Mouse (Mus musculus) liver, embryonic 14.5 days (tissue): ENCODE measurements around the gene Thoc6. TPM values are rescaled to one million over a fixed set of nuclear protein-coding genes. Genes with fewer than 3 reads are reported as not detected.

Experiments used
- ATAC-seq: fragments of 200-750 bp; cut with Nextera tagmentation; 2 replicates; pipeline ENCODE4 v1.8.0; 2017; ENCODE audit warnings: moderate number of reproducible peaks, mild to moderate bottlenecking, moderate library complexity; ENCODE audit not compliant: insufficient read depth
- DNase-seq, 3 experiments: peaks; one replicate each; pipeline ENCODE4 v3.0.0-alpha.2; 2012 to 2013; ENCODE audit warnings: low read depth in 3 of 3, low spot score in 3 of 3
- H3K27ac ChIP-seq: fragments of 300-500 bp; sonication (generic); 2 replicates; pipeline ENCODE4 v1.5.1; 2014; ENCODE audit warnings: moderate library complexity, mild to moderate bottlenecking, control low read depth, inconsistent platforms
- H3K27me3 ChIP-seq: fragments of 300-500 bp; sonication (generic); 2 replicates; pipeline ENCODE4 v1.6.1; 2014; ENCODE audit warnings: mild to moderate bottlenecking, low read length, moderate library complexity; ENCODE audit not compliant: control insufficient read depth, insufficient read depth
- H3K36me3 ChIP-seq: fragments of 300-500 bp; sonication (generic); replicated peaks from 2 replicates; pipeline ENCODE4 v1.6.1; 2014; ENCODE audit warnings: low read depth; ENCODE audit not compliant: control insufficient read depth, insufficient read depth
- H3K4me1 ChIP-seq, 2 experiments: fragments of 200-500 bp in 1 of 2; fragments of 300-500 bp in 1 of 2; sonication (generic) in 1 of 2; replicated peaks; 2 replicates each; pipeline ENCODE4 v1.6.1; 2012 to 2014; ENCODE audit warnings: antibody characterized with exemption in 1 of 2, inconsistent platforms in 1 of 2, low read length in 1 of 2; ENCODE audit not compliant: control insufficient read depth in 2 of 2, insufficient read depth in 2 of 2
- H3K4me2 ChIP-seq: fragments of 300-500 bp; sonication (generic); 2 replicates; pipeline ENCODE4 v1.6.1; 2014; ENCODE audit warnings: low read depth, mild to moderate bottlenecking, control low read depth, moderate library complexity
- H3K4me3 ChIP-seq, 2 experiments: fragments of 200-500 bp in 1 of 2; fragments of 300-500 bp in 1 of 2; sonication (generic) in 1 of 2; 2 replicates each; pipeline ENCODE4 v1.5.1; 2012 to 2014; ENCODE audit warnings: low read depth in 2 of 2, low read length in 2 of 2, mild to moderate bottlenecking in 2 of 2, control low read depth in 1 of 2, inconsistent platforms in 1 of 2, moderate library complexity in 1 of 2; ENCODE audit not compliant: insufficient read depth in 1 of 2
- H3K9ac ChIP-seq: fragments of 300-500 bp; sonication (generic); replicated peaks from 2 replicates; pipeline ENCODE4 v1.6.1; 2014; ENCODE audit warnings: mild to moderate bottlenecking, control low read depth, moderate library complexity
- H3K9me3 ChIP-seq: fragments of 300-500 bp; sonication (generic); 2 replicates; pipeline ENCODE4 v1.6.1; 2016; ENCODE audit warnings: low read length, mixed read lengths; ENCODE audit not compliant: control insufficient read depth
- CTCF ChIP-seq: IDR thresholded peaks from 2 replicates; pipeline ENCODE4 v1.5.1; 2016; ENCODE audit warnings: antibody characterized with exemption, low read depth, control low read depth
- EP300 ChIP-seq: IDR thresholded peaks from 2 replicates; pipeline ENCODE4 v1.6.1; 2016; ENCODE audit warnings: antibody characterized with exemption, low read depth
- WGBS: fragments of 180-500 bp; shearing (Covaris S2); extraction: QIAGEN DNeasy Blood & Tissue Kit; methylation state at CpG from one replicate; pipeline ENCODE4 v1.1.7; 2014; ENCODE audit not compliant: insufficient replicate concordance; 5-methylcytosine and 5-hydroxymethylcytosine counted together
- polyA plus RNA-seq, 2 experiments: library from polyadenylated mRNA; depleted of rRNA in 1 of 2; stranded (reverse) in 1 of 2; unstranded in 1 of 2; fragments of >200 nt; fragmentation: Nextera tagmentation in 1 of 2; extraction: Ambion mirVana in 1 of 2; gene quantifications; 2 replicates each; pipeline versions ENCODE4 v1.2.1 to v1.2.3; 2012 to 2014

The Thoc6 gene
- polyA plus RNA-seq, 2 experiments: 17.2 to 21.5 TPM

DNA sequence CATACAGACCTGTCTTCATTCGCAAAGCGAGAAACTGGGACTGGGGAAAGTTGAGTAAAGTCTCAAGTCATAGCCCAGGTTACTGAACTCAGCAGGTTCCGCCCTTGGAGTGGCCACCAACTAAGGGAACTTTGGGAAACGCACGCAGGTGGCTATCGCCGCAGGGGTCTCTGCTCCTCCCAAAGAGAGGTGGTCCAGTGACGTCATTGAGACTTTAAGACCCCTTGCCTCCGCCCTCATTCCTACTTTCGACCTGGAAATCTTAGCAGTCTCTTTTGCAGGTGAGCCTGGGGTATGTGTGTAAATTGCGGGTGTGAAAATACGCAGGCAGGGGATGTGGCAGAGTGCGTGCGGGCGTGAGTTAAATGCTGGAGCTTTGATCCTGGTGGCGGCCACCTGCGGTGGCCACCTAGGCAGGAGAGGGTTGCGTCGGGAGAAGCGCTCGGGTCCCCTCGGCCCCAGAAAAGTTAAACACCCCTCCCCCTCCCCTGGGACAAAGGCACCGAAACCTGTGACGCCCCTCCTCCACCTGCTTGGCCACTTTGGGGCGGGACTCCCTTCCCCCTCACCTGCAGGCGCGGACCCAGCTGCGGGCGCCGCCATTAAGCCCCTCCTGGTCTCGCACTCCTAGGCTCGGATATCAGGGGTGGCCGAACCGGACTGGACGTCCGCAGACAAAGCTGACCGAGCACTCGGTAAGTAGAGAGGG, 5.6 kb upstream of the Thoc6 start, which contains the start of gene Cldn6:
Gene Cldn6, plus strand, starts transcription at position 123 of the 709 bp plus-strand sequence.
- H3K9ac ChIP-seq: no peak within 1 kb of the TSS
- ATAC-seq (no peak), DNase-seq (no peak)
- H3K4me1 ChIP-seq: peaks cover 2 to 13% of the 10 kb centered on the region in 2 experiments; a peak in 2 of 4 replicates
- H3K27ac ChIP-seq: no peak within 1 kb of the TSS
- 0 out of 4 replicates have a peak within 1 kb of the TSS, but pooled peaks of 1 of the 2 experiments have one; percentile 3 for H3K4me3 ChIP-seq
- no peaks in the 10 kb centered on the region for H3K9me3 ChIP-seq
- peak within 1 kb of the TSS; percentile 32; the same call in 1 of the 2 replicates for H3K4me2 ChIP-seq
- peaks cover 73% of the 10 kb centered on the region for H3K27me3 ChIP-seq
- 4% methylated on average over 38 of the region's 38 CpGs for WGBS
- TF ChIP-seq EP300 (no peak), CTCF (no peak)
- H3K36me3 ChIP-seq: no peaks in the 10 kb centered on the region

DNA sequence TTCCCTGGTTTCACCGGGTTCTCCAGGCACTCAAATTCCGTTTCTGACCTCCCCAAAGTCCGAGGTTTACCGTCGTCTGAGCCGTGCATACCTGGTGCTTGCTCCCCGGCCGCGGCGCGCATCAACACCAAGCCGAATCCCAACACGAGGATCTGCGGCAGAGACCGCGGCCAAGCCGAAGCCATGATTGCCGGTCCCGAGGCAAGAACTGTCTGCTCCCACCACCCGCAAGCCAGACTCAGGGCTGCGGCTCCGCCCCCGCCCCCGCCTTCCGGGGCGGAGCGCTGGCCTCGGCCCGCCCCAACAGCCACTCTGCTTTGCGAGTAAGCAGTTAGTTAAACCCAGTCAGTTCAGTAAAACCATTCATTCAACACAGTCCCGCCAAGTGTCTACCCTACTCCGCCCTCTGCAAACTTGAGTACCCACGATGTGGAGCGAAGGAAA, 3.6 kb upstream of the Thoc6 start, which contains the start of gene Tnfrsf12a:
Gene Tnfrsf12a, minus strand, starts transcription at position 233 of the 444 bp plus-strand sequence.
- ATAC-seq: no peak
- no peaks in the 10 kb centered on the region for H3K36me3 ChIP-seq
- peak; percentile 50 to 63 (median 60) for DNase-seq
- peaks cover 5 to 16% of the 10 kb centered on the region in 2 experiments for H3K4me1 ChIP-seq
- H3K9me3 ChIP-seq: no peaks in the 10 kb centered on the region
- peak within 1 kb of the TSS; percentile 51 to 57 for H3K4me3 ChIP-seq
- under 1% methylated on average over 34 of the region's 34 CpGs for WGBS
- TF ChIP-seq EP300: no peak
- no peak for TF ChIP-seq CTCF
- H3K4me2 ChIP-seq: peak within 1 kb of the TSS; percentile 81
- H3K9ac ChIP-seq: peak within 1 kb of the TSS; percentile 33
- no peak within 1 kb of the TSS for H3K27ac ChIP-seq
- H3K27me3 ChIP-seq: peaks cover 53% of the 10 kb centered on the region

DNA sequence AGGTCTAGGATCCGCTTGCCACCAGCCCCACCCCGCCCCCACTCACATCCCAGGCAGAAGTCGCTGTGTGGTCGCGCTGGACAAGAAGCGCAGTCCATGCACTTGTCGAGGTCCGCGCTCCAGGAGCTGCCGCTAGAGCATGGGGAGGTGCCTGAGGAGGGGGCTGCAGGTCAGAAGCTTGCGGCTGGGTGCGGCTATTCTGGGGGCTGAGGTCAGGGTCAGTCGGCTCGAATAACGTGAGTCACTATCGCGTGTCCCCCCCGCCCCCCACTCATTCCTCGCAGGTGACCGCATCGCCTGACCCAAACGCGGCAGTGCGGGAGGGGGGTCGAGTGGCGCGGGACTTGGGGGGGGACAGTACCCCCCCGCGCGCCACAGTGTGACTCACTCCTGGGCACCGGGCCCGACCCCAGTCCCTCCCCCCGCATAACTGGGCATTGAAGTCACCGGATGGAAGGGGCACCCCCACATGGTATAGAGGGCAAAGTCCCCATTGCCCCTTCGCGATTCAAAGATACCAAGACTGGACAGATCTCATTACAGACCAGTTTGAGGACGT, 2.9 kb upstream of the Thoc6 start:
- no peak for ATAC-seq
- peaks cover 5 to 16% of the 10 kb centered on the region in 2 experiments for H3K4me1 ChIP-seq
- H3K9ac ChIP-seq: peak overlapping the region; percentile 33; the same call in 1 of the 2 replicates
- H3K27ac ChIP-seq: no peak overlapping the region
- under 1% methylated on average over 36 of the region's 37 CpGs for WGBS
- H3K9me3 ChIP-seq: no peaks in the 10 kb centered on the region
- H3K4me2 ChIP-seq: peak overlapping the region; percentile 81
- H3K36me3 ChIP-seq: no peaks in the 10 kb centered on the region
- no peak for DNase-seq
- TF ChIP-seq CTCF (no peak), EP300 (no peak)
- H3K4me3 ChIP-seq: peak overlapping the region; percentile 51 to 57
- H3K27me3 ChIP-seq: peaks cover 51% of the 10 kb centered on the region

DNA sequence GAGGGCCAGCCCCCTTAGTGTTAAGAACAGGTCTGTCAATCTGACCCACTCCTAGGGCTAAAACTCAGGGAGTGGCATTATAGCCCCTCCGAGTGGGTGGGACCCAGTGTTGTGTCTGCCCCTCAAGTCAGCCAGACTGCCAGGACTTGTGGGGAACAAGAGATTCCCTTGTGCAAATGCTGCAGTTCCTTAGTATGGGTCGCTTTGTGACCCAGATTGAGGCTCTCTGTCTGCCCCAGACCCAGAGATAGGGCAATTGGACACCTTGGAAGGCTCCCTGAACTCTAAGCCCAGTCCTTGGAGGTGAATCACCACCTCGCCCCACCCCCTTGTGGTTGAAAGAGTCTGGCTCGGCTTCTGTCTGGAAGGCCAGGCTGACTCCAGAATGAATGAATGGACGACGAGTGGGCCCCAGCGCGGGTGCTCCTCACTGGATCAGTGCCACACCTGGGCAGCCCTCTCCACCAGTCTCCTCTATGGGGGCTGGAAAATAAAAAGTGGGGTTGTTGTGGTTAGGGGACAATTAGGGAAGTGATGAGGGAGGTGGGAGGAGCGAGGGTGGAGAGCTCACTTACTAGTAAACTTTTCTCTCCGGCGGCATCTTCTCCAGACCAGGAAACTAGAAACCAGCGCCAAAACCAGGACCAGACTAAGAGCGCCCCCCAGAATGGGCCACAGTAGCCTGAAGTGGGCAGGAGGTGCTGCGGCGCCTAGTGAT, 2.0 kb upstream of the Thoc6 start:
- H3K27me3 ChIP-seq: peaks cover 44% of the 10 kb centered on the region
- peak; percentile 29 for TF ChIP-seq CTCF
- no peak for TF ChIP-seq EP300
- no peak overlapping the region for H3K27ac ChIP-seq
- WGBS: 10% methylated on average over 15 of the region's 15 CpGs
- H3K4me3 ChIP-seq: peak overlapping the region in 1 of 2 experiments; percentile 57; a peak in 2 of 4 replicates
- peak overlapping the region; percentile 81; the same call in 1 of the 2 replicates for H3K4me2 ChIP-seq
- DNase-seq: no peak
- no peaks in the 10 kb centered on the region for H3K36me3 ChIP-seq
- no peak for ATAC-seq
- peaks cover 5 to 16% of the 10 kb centered on the region in 2 experiments for H3K4me1 ChIP-seq
- H3K9ac ChIP-seq: no peak overlapping the region
- H3K9me3 ChIP-seq: no peaks in the 10 kb centered on the region
